Mouse (Mus musculus) cerebellum, postnatal 4 days (tissue): ENCODE measurements at regions not wholly inside any gene's neighbourhood (a gene's known extent, or its start where the extent isn't known, plus 50 kb on each side); places are given as distances from the start of the nearest gene placed in this dataset.

Source experiments
- DNase-seq, 2 experiments: peaks; one replicate each; pipeline ENCODE4 v3.0.0; 2022; ENCODE audit warnings: low spot score in 2 of 2, mixed read lengths in 1 of 2

DNA sequence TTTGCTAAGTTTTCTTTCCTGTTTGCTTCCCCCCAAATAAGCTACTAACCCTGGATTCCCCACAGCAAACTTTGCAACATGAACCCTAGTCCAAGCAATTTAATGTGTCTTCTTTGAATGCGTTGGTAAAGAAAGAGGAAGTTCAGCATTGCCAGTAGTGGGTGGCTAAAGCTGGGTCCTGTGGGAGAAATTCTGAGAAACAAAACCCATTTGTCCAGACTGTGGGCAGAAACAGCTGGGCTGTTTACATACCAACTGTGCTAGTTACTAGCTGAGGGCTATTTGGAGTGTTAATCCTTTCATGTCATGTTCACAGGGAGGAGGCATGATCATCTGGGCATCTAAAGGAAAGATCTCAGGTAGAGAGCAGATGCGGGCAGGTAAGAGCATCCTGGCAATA, 51.8 kb upstream of the 1190002N15Rik start:
- DNase-seq: no peak

DNA sequence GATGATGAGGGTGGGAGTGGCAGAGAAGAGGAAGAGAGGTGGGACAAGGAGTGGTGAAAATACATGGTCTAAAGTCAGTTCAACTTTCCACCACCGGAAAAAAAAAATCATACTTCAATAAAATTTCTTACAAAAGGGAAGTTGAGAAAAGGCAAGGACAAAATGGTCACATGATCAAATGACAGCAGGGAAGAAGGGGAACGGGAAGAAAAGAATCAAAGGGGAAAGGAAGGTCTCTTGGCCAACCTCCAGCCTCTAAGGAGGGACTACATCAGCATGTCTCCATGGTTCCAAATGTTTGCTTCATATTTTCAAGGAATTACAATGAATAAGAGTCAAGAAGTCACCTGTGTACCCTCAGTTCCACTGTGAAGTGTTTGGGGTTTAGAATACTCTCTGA, 64.7 kb upstream of the Slc9a9 start:
- DNase-seq: no peak

DNA sequence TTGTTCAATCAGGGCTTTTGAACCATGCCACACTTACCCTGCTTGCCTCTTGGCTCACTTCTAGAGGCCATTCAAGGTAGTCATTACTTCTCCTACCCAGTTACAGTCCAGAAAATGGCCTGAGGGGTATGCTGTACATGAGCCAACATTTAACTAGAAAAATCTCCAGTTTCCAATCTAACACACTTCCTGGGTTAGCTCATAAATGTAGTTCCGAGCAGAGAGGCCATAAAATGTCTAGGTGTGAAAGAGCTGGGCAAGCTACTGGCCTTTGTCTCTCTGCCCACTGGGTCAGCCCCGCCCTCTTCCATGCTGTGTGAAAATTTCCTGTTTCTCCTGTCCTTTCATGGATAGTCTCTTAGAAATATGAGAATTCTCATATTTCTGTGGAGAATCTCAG, 63.3 kb upstream of the Slc9a9 start:
- DNase-seq: no peak

DNA sequence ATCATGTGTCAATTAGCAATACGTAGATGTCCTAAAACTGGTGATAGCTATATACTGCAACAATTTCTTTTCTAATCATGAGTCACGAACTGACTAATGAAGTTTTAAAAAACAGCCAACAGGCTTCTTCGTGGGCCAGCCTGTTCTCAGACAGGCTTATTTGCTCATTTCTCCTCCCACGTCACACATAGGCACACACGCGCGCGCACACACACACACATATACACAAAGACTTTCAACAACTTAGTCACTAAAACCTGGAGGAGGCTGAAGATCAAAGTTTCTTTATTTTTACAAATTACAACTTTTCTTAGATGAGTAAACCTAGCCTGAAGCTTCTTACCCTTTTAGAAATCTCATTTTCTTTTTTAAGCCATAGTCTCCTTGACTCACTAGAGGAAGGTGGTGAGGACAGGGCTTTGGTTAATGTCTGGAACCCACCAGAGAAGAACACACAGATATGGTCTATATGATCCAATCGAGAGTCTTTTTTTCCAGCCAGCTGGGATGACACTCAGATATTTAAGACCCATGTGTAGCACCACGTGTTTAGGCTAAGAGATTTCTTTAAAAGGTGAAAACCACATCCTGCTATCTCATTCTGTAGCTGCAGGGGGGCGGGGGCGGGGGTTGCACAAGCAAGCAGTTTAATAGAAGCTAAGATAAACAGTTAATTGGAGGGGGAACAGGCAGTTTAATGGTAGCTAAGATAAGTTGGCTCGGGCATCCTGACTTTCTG, 62.5 kb upstream of the Slc9a9 start:
- no peak for DNase-seq

DNA sequence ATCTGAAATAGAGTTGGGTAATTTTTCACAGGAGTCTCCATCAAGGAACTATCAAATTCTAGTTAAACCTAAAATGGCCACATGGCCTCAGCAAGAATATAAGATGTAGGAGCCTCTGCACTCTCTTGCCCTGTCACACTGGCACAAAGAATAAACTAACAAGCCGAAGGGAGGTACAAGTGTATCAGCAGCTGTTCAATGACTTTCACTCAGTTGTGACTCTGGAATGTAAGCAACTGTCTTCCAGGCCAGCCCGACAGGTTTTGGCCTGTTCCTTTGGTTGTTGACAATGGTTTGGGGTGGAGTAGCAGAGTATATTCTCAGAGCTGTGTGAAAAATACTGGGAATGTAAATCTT, 62.0 kb upstream of the Slc9a9 start:
- DNase-seq: no peak

DNA sequence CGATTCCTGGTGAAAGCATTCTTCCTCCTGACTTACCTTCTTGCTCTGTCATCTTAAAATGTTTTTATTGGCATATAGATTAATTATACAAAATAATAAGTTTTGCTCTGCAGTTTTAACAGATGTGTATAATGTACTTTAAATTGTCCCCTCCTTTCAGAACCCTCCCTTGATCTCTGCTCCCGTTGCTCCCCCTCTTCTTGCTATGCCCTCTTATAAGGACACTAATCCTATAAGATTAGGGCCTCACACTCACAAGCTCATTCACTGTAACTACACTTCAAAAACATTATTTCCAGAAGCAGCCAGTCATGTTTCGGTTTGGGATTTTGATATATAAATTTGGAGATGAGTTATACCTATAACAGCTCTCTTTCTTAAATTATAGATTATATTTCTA, 59.6 kb upstream of the Slc9a9 start:
- no peak for DNase-seq

DNA sequence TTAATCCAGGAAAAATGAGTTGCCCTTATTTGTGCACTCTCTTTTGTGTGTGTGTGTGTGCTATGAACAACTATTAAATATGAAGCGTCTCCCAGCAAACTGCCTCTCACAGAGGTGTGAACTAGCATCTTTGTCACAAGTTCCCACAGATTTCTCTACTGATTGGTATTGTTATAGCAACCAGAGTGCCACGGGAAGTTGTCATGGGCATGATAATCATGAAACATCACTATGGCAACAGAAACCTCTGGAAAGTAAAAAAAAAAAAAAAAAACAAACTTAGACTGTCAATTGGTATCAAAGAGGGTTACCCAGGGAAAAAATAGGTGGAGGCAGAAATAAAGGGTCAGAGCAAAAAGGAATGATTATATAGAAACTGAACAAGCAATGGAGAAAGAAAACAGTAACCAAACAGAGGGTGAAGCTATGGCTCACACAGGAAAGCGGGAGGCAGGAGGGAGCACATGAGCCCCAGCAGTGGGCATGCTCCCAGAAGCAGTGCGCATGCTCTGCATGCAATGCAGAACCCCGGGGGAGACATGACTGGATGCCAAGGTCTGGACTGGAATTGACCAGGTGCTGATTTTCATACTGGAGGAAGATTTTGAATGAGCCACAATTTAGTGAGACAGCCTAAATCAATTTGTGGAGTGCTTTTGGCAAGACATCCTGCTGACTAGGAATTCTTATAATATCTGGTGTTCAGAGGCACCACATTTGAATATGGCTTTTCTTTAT, 58.9 kb upstream of the Slc9a9 start:
- peak in 1 of 2 experiments; percentile 65 for DNase-seq

DNA sequence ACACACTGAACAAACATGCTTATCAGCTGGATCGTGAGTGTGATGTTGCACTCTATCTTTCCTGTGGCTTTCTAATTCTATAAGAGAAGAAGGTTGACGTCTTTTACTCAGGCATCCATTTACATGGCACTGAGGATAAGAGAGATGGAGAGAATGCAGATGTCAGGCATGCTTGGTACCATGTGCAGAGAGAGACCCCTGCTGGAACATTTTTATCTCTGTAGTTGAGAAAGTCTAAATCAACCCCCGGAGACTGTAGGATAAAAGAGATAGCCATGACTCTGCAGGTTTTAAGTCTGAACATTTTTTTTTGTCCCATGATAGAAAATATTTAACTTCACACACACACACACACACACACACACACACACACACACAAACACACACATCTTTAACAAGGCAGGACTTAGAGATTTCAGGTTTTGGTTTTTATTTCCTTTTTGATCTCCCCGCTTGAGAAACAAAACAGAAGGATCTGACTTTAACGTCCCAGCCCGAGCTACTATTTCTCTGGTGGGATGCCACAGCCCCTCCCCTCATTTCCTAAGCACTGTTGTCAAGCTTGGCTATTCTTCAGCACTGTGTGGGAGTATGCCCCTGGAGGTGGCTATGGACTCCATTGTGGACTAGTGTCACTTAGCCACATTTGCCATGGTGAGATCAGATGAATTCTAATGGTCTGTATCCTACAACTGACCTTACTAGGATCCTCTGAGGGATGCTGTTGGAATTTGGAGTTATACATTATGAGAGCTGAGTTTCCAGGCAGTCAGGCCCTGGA, 55.6 kb upstream of the Slc9a9 start:
- DNase-seq: no peak

DNA sequence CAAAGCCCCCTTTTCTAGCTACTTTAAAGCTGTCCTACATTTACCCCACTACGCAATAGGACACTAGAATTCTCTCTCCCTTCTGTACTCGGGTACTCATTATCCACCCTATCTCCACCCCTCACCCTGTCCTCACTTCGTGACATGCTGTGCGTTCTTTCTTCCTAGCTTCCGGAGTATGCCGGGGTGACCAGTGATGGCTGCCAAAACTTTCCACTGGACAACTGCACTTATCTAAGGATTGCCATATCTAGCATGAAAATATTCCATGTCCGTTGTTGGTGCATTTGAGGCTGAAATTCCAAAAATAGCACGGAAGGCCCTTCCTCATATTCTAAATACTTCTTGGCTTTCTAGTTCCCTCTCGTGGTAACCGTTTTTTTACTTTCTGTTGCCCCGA, 54.5 kb upstream of the Slc9a9 start:
- DNase-seq: no peak

DNA sequence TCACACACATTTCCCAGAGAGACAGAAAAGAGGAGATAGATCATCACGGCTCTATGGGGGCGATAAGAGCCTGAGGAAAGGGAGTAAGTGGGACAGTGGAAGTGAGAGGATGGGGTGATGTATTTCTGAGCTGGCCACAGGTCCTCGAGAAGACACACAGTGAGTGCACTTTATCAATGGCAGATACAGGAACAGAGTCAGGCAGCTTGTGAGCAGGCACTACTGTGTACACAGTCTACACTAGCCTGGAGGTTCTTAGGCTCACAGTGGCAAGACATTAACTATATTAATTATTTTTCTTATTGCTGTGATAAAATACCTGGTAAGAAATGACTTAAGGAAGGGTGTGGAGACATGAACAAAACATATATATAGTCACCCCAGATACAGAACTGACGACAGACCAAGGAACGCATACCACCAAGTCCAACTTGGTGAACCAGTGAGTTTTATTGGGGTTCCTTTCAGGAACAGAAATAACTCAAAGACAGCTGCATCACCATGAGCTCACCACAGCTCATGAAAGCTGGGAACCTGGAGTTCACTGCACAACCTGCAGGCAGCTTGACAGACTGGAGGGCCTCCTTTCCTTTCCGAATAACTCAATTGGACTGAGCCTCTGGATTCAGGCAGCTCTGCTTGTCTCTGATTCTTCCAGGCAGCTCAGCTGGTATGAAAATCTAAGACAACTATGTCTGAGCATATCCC, 51.5 kb upstream of the Slc9a9 start:
- DNase-seq: no peak
